Mouse (Mus musculus) limb, embryonic 14.5 days (tissue): ENCODE measurements at regions not wholly inside any gene's neighbourhood (a gene's known extent, or its start where the extent isn't known, plus 50 kb on each side); places are given as distances from the start of the nearest gene placed in this dataset.

Experiments used
- ATAC-seq: fragments of 200-750 bp; cut with Nextera tagmentation; 2 replicates; pipeline ENCODE4 v1.8.0; 2017; ENCODE audit warnings: low read depth, moderate number of reproducible peaks, moderate TSS enrichment; ENCODE audit not compliant: low FRiP score
- DNase-seq: peaks from one replicate; pipeline ENCODE4 v3.0.0-alpha.2; 2015; ENCODE audit warnings: low spot score
- H3K27ac ChIP-seq: fragments of 300-500 bp; sonication (generic); replicated peaks from 2 replicates; pipeline ENCODE4 v1.5.1; 2014; ENCODE audit warnings: low read depth, mild to moderate bottlenecking, low read length, moderate library complexity, mixed read lengths
- H3K27me3 ChIP-seq: fragments of 300-500 bp; sonication (generic); 2 replicates; pipeline ENCODE4 v1.6.1; 2014; ENCODE audit warnings: low read length, mixed read lengths; ENCODE audit not compliant: control insufficient read depth, insufficient read depth
- H3K36me3 ChIP-seq: fragments of 300-500 bp; sonication (generic); 2 replicates; pipeline ENCODE4 v1.6.1; 2014; ENCODE audit warnings: mild to moderate bottlenecking, low read length, moderate library complexity, mixed read lengths; ENCODE audit not compliant: control insufficient read depth, insufficient read depth
- H3K4me1 ChIP-seq: fragments of 300-500 bp; sonication (generic); 2 replicates; pipeline ENCODE4 v1.6.1; 2014; ENCODE audit warnings: antibody characterized with exemption, low read length, mixed read lengths; ENCODE audit not compliant: control insufficient read depth, insufficient read depth
- H3K4me2 ChIP-seq: fragments of 300-500 bp; sonication (generic); replicated peaks from 2 replicates; pipeline ENCODE4 v1.6.1; 2014; ENCODE audit warnings: low read depth, mild to moderate bottlenecking, low read length, moderate library complexity; ENCODE audit not compliant: severe bottlenecking
- H3K4me3 ChIP-seq: fragments of 300-500 bp; sonication (generic); replicated peaks from 2 replicates; pipeline ENCODE4 v1.5.1; 2014; ENCODE audit warnings: low read length
- H3K9ac ChIP-seq: fragments of 300-500 bp; sonication (generic); 2 replicates; pipeline ENCODE4 v1.6.1; 2014; ENCODE audit warnings: mild to moderate bottlenecking, low read depth, low read length, moderate library complexity; ENCODE audit not compliant: severe bottlenecking
- H3K9me3 ChIP-seq: fragments of 300-500 bp; sonication (generic); 2 replicates; pipeline ENCODE4 v1.6.1; 2016; ENCODE audit warnings: low read length; ENCODE audit not compliant: control insufficient read depth
- POLR2A ChIP-seq: fragments of 200-500 bp; IDR thresholded peaks from 2 replicates; pipeline ENCODE4 v1.8.0; 2012; ENCODE audit warnings: inconsistent platforms, mild to moderate bottlenecking, moderate library complexity, borderline replicate concordance; ENCODE audit not compliant: insufficient read depth, insufficient read length; ENCODE audit errors: extremely low read depth
- WGBS: fragments of 180-500 bp; shearing (Covaris S2); extraction: QIAGEN DNeasy Blood & Tissue Kit; methylation state at CpG from one replicate; pipeline ENCODE4 v1.1.7; 2014; 5-methylcytosine and 5-hydroxymethylcytosine counted together

DNA sequence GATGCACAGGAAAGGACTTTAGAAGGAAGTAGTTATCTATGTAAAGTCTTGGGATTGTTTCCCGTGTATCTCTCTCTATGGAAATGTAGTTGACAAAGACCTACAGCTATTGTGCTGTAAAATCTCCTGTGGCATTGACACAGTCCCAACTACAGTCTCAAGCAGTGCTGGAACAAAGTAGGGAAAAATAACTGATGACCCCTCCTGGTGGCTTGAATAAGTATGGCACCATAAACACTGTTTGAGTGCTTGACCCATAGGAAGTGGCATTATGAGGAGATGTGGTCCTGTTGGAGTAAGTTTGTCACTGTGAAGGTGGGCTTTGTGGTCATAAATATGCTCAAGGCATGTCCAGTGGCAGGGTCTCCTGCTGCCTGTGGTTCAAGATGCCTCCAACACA is 928.4 kb upstream of the Mms22l start:
- Histone ChIP-seq H3K27me3 (no peaks in the 10 kb centered on the region), H3K4me2 (no peak overlapping the region), H3K4me1 (no peaks in the 10 kb centered on the region), H3K4me3 (no peak overlapping the region), H3K36me3 (no peaks in the 10 kb centered on the region), H3K27ac (no peak overlapping the region), H3K9ac (no peak overlapping the region), H3K9me3 (0 out of 2 replicates have a peak, but pooled peaks cover 7% of the 10 kb centered on the region)
- 53% methylated on average over 1 of the region's 1 CpGs for WGBS
- TF ChIP-seq POLR2A, result no peak
- DNase-seq (no peak), ATAC-seq (no peak)

DNA sequence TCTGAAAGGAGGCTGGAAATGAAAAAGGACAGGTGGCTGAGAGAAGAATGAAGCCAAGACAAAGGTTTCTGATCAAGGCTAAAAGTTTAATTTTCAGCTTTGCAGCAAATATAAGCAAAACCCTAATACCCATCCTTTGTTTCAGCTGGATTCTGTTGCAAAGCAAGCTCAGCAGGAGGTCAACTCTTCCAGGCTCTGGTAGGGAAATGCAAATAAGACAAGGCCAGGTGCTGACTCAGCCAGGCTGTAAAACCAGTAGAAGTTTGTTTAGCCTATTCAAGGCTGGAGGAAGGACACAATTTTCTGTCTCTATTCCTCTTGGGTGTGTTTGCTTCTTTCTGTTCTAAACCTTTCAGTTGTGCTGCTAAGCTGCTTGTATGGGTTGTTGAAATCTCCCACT is 923.2 kb upstream of the Mms22l start:
- Histone ChIP-seq H3K4me2 (no peak overlapping the region), H3K9me3 (no peaks in the 10 kb centered on the region), H3K9ac (no peak overlapping the region), H3K27ac (no peak overlapping the region), H3K4me1 (no peaks in the 10 kb centered on the region), H3K4me3 (no peak overlapping the region), H3K27me3 (no peaks in the 10 kb centered on the region), H3K36me3 (no peaks in the 10 kb centered on the region)
- ATAC-seq (no peak), DNase-seq (no peak)
- TF ChIP-seq POLR2A, result no peak

DNA sequence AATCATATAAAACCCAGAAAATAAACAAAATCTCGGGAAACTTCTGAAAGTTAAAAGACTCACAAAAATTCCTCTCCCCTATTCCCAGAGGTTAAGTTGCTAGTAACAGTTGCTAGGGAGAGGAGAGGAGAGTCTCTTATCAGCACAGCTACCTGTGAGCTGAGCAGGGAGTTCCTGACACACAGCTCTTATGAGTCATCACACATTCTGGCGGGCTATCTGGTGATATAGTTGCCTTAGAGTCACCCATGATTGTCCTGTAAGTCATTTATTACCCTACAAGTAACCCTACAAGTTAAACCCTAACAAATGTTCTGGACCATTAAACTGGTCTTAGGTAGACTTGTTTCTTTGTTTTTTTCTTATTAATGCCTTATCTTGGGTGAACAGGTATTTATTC is 908.8 kb upstream of the Mms22l start:
- ATAC-seq, result no peak
- H3K9ac ChIP-seq, result no peak overlapping the region
- H3K9me3 ChIP-seq, result no peaks in the 10 kb centered on the region
- H3K27me3 ChIP-seq, result no peaks in the 10 kb centered on the region
- H3K4me3 ChIP-seq, result no peak overlapping the region
- no peak overlapping the region for H3K27ac ChIP-seq
- no peak for TF ChIP-seq POLR2A
- H3K36me3 ChIP-seq, result no peaks in the 10 kb centered on the region
- H3K4me1 ChIP-seq, result no peaks in the 10 kb centered on the region
- no peak for DNase-seq
- H3K4me2 ChIP-seq, result no peak overlapping the region
- WGBS, result 38% methylated on average over 2 of the region's 2 CpGs

DNA sequence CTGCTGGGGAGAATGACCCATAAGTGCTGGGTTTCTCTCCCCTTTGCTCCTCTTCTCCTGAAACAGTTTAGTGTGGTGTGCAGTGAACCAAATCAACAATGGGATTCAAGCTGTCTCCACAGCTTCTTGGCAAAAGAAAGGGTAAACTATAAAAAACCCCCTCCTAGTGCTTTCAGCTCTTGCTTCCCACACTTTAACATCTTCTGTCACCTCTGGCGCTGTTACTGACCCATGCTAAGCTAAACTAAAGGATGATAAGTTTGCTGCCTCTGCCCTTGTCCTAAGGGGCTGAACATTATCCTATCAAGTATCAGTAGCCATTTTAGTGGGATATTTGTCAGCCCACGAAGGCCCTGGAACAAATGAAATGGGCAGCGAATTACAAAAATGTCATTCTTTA is 905.4 kb upstream of the Mms22l start:
- no peak for DNase-seq

DNA sequence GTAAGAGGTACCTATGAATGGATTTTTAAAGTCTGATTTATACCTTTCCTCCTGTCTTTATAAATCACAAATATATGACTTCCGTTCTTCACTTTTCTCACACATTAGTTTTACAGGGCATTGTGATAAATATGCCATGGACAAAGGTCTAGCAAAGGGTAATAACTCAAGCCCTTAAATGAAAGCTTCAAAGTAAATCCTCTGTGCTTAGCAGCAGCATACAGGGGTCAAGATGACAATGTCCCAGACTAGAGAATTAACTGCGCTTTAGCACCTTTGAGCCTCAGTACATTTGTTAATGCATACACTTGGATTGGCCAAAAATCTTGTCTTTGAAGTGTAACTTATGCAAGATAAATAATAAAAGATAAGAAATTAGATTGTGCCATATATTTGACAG is 904.7 kb upstream of the Mms22l start:
- ATAC-seq, result no peak
- no peak overlapping the region for H3K4me3 ChIP-seq
- no peak for TF ChIP-seq POLR2A

More for the DNA sequence above, 905.4 kb upstream of the Mms22l start:
- H3K4me2 ChIP-seq, result no peak overlapping the region
- H3K4me3 ChIP-seq, result no peak overlapping the region
- H3K36me3 ChIP-seq, result no peaks in the 10 kb centered on the region
- TF ChIP-seq POLR2A, result no peak
- no peaks in the 10 kb centered on the region for H3K9me3 ChIP-seq
- whole genome bisulfite sequencing, result 68% methylated on average over 3 of the region's 3 CpGs
- no peak overlapping the region for H3K9ac ChIP-seq
- no peaks in the 10 kb centered on the region for H3K4me1 ChIP-seq
- no peak overlapping the region for H3K27ac ChIP-seq
- no peaks in the 10 kb centered on the region for H3K27me3 ChIP-seq
- ATAC-seq, result no peak

DNA sequence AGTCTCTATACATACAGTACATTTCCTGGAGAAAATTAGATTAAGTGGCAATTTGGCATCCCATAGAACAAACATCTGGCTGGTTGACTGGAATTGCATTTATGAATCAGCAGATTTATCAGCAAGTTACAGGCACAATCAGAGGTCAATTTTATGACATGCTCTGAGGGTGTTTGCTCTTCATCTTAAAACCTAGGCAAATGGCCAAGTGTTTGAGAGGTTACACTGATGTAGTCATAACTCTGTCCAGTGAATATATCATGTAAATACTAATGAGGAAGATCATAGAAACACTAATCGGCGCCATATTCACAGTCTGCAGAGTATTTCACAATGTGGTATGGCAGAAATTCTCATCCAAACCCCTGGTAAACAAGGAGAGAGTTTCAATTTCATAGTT is 896.2 kb upstream of the Mms22l start:
- no peak for DNase-seq
- H3K4me2 ChIP-seq, result no peak overlapping the region
- H3K27me3 ChIP-seq, result no peaks in the 10 kb centered on the region
- no peaks in the 10 kb centered on the region for H3K9me3 ChIP-seq
- no peak overlapping the region for H3K4me3 ChIP-seq
- H3K9ac ChIP-seq, result no peak overlapping the region
- TF ChIP-seq POLR2A, result no peak
- no peaks in the 10 kb centered on the region for H3K36me3 ChIP-seq
- 89% methylated on average over 2 of the region's 2 CpGs for WGBS
- ATAC-seq, result no peak
- no peak overlapping the region for H3K27ac ChIP-seq
- no peaks in the 10 kb centered on the region for H3K4me1 ChIP-seq

More for the DNA sequence above, 904.7 kb upstream of the Mms22l start:
- Histone ChIP-seq H3K9ac (no peak overlapping the region), H3K9me3 (no peaks in the 10 kb centered on the region), H3K27ac (no peak overlapping the region), H3K27me3 (no peaks in the 10 kb centered on the region), H3K4me1 (no peaks in the 10 kb centered on the region), H3K4me2 (no peak overlapping the region), H3K36me3 (no peaks in the 10 kb centered on the region)
- DNase-seq, result no peak
- WGBS, result 73% methylated on average over 2 of the region's 2 CpGs
